ENCODE assay signal across 23 mouse cellular contexts in the genomic region with DNA sequence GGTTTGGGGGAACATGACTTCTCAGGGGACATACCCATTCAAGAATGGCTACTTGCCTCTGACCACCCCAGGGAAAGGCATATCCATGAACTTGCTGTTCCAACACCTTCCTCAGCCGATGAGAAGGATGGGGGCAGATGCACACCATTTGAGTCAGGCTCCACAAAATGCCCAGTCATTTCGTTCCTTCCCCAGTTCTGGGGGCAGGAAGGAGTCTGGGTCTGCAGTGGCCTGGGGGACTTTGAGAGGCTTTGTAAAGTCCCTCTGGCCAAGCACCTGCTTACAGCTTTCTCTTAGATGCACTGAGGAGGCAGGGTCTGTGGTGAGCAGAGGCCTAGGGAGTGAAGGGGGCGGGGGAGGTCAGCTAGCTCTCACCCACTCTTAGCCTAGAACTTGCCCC. TPM values are rescaled to one million over a fixed set of nuclear protein-coding genes. Genes with fewer than 3 reads are reported as not detected.
DNase-seq lines count a peak whose midpoint lies in the region; ATAC-seq and TF ChIP-seq lines count a peak whose summit lies in the region.
"Had no signal": no experiment of that assay in that cellular context is flagged by ENCODE, and none has a peak within 500 bp of the region (broad histone marks: within the 10 kb centered on the region; RNA-seq: fewer than 3 reads in every experiment).

No protein-coding gene starts in this region.

- no peak for TF ChIP-seq CTCF in ES-Bruce4 (IDR thresholded peaks at IDR 0.05; ENCODE audit: low read depth, low read length)

- no peak for DNase-seq in forebrain, embryonic 10.5 days (ENCODE audit: extremely low spot score, low spot score)
- DNase-seq in hindbrain, embryonic 10.5 days (ENCODE audit: low spot score), result no peak
- no peak for DNase-seq in thymus, postnatal 4 days
- DNase-seq: adrenal gland, adult 2 months; adrenal gland, postnatal 10 days; adrenal gland, postnatal 25 days; B cell, adult 2 months; cerebellum, adult 11 months; cerebellum, adult 18-20 months; cerebellum, adult 8-10 months; cerebellum, adult 9-11 months; cerebellum, postnatal 14 days; cerebellum, postnatal 36 days; embryo, embryonic 11 days had no signal

- TF ChIP-seq POLR2A in ES-Bruce4 (IDR thresholded peaks at IDR 0.05; ENCODE audit: insufficient read depth, low read length), result no peak

- H3K9ac ChIP-seq in forebrain, embryonic 13.5 days, result no peak overlapping the region
- no peak overlapping the region for H3K9ac ChIP-seq in hindbrain, embryonic 16.5 days (ENCODE audit: low read depth, low read length)
- H3K9ac ChIP-seq in ES-Bruce4 (ENCODE audit: low read depth, poor library complexity, severe bottlenecking), result no peak overlapping the region
- H3K9ac ChIP-seq: embryonic facial prominence, embryonic 13.5 days; embryonic facial prominence, embryonic 15.5 days had no signal

- peaks cover 31% of the 10 kb centered on the region for H3K4me1 ChIP-seq in forebrain, embryonic 10.5 days
- H3K4me1 ChIP-seq in forebrain, embryonic 13.5 days, result peaks cover 15% of the 10 kb centered on the region
- peaks cover 23% of the 10 kb centered on the region for H3K4me1 ChIP-seq in hindbrain, embryonic 10.5 days (replicated peaks)
- peaks cover 12% of the 10 kb centered on the region for H3K4me1 ChIP-seq in hindbrain, embryonic 16.5 days (ENCODE audit: control insufficient read depth, insufficient read depth, low read depth, low read length)
- peaks cover 10% of the 10 kb centered on the region for H3K4me1 ChIP-seq in ES-Bruce4 (ENCODE audit: control insufficient read depth, insufficient read depth, low read length)

- 0 out of 2 replicates have a peak overlapping the region, but pooled peaks have one; percentile 44 for H3K27ac ChIP-seq in forebrain, embryonic 10.5 days
- no peak overlapping the region for H3K27ac ChIP-seq in forebrain, embryonic 13.5 days
- H3K27ac ChIP-seq in hindbrain, embryonic 10.5 days, result peak overlapping the region; percentile 14; the same call in 1 of the 2 replicates
- no peak overlapping the region for H3K27ac ChIP-seq in hindbrain, embryonic 16.5 days (ENCODE audit: low read depth, low read length)
- peak overlapping the region; percentile 16; the same call in 1 of the 2 replicates for H3K27ac ChIP-seq in ES-Bruce4 (ENCODE audit: insufficient read depth, low read length)
- H3K27ac ChIP-seq: embryonic facial prominence, embryonic 13.5 days; embryonic facial prominence, embryonic 15.5 days had no signal

- 80% methylated on average over 3 of the region's 3 CpGs for WGBS in forebrain, embryonic 10.5 days
- WGBS in forebrain, embryonic 13.5 days, result 86% methylated on average over 3 of the region's 3 CpGs
- WGBS in hindbrain, embryonic 10.5 days, result 78% methylated on average over 3 of the region's 3 CpGs
- WGBS in hindbrain, embryonic 16.5 days, result 84% methylated on average over 3 of the region's 3 CpGs

- H3K4me2 ChIP-seq in forebrain, embryonic 13.5 days, result no peak overlapping the region
- no peak overlapping the region for H3K4me2 ChIP-seq in hindbrain, embryonic 16.5 days (ENCODE audit: low read length)
- H3K4me2 ChIP-seq: embryonic facial prominence, embryonic 13.5 days; embryonic facial prominence, embryonic 15.5 days had no signal

- no peaks in the 10 kb centered on the region for H3K9me3 ChIP-seq in forebrain, embryonic 10.5 days
- no peaks in the 10 kb centered on the region for H3K9me3 ChIP-seq in forebrain, embryonic 13.5 days (replicated peaks)
- H3K9me3 ChIP-seq in hindbrain, embryonic 10.5 days, result no peaks in the 10 kb centered on the region
- H3K9me3 ChIP-seq in hindbrain, embryonic 16.5 days (ENCODE audit: control insufficient read depth, low read length), result no peaks in the 10 kb centered on the region
- no peaks in the 10 kb centered on the region for H3K9me3 ChIP-seq in ES-Bruce4 (replicated peaks; ENCODE audit: control insufficient read depth, insufficient read depth, low read length, poor library complexity, severe bottlenecking)
- H3K9me3 ChIP-seq: embryonic facial prominence, embryonic 13.5 days; embryonic facial prominence, embryonic 15.5 days had no signal

- no peak overlapping the region for H3K4me3 ChIP-seq in forebrain, embryonic 10.5 days
- no peak overlapping the region for H3K4me3 ChIP-seq in forebrain, embryonic 13.5 days
- no peak overlapping the region for H3K4me3 ChIP-seq in hindbrain, embryonic 10.5 days
- H3K4me3 ChIP-seq in hindbrain, embryonic 16.5 days (ENCODE audit: low read length), result no peak overlapping the region
- no peak overlapping the region for H3K4me3 ChIP-seq in ES-Bruce4 (ENCODE audit: low read depth, low read length)
- H3K4me3 ChIP-seq: embryonic facial prominence, embryonic 13.5 days; embryonic facial prominence, embryonic 15.5 days; erythroblast, embryonic 14.5 days had no signal

- TF ChIP-seq EP300 in ES-Bruce4 (IDR thresholded peaks at IDR 0.05; ENCODE audit: insufficient read depth, low read depth, low read length), result no peak

- ATAC-seq in forebrain, embryonic 13.5 days, result no peak
- no peak for ATAC-seq in hindbrain, embryonic 16.5 days
- ATAC-seq: CD4-positive, CD25-positive, alpha-beta regulatory T cell, adult 4 months; forebrain, embryonic 14.5 days; forebrain, embryonic 16.5 days had no signal

- H3K36me3 ChIP-seq in forebrain, embryonic 10.5 days (replicated peaks), result no peaks in the 10 kb centered on the region
- no peaks in the 10 kb centered on the region for H3K36me3 ChIP-seq in forebrain, embryonic 13.5 days (ENCODE audit: poor library complexity, severe bottlenecking)
- no peaks in the 10 kb centered on the region for H3K36me3 ChIP-seq in hindbrain, embryonic 10.5 days
- H3K36me3 ChIP-seq in hindbrain, embryonic 16.5 days (ENCODE audit: control insufficient read depth, insufficient read depth, low read length), result no peaks in the 10 kb centered on the region
- H3K36me3 ChIP-seq in ES-Bruce4 (ENCODE audit: control insufficient read depth, insufficient read depth, low read length, poor library complexity, severe bottlenecking), result no peaks in the 10 kb centered on the region
- H3K36me3 ChIP-seq: embryonic facial prominence, embryonic 13.5 days; embryonic facial prominence, embryonic 15.5 days had no signal

- H3K27me3 ChIP-seq in forebrain, embryonic 10.5 days (ENCODE audit: poor library complexity, severe bottlenecking), result peaks cover 55% of the 10 kb centered on the region
- no peaks in the 10 kb centered on the region for H3K27me3 ChIP-seq in forebrain, embryonic 13.5 days
- peaks cover 26% of the 10 kb centered on the region for H3K27me3 ChIP-seq in hindbrain, embryonic 10.5 days (ENCODE audit: insufficient read depth, poor library complexity, severe bottlenecking)
- no peaks in the 10 kb centered on the region for H3K27me3 ChIP-seq in hindbrain, embryonic 16.5 days (replicated peaks; ENCODE audit: control insufficient read depth, insufficient read depth, low read length)
- H3K27me3 ChIP-seq in ES-Bruce4 (ENCODE audit: control insufficient read depth, insufficient read depth, low read length, poor library complexity, severe bottlenecking), result no peaks in the 10 kb centered on the region
- H3K27me3 ChIP-seq: embryonic facial prominence, embryonic 13.5 days; embryonic facial prominence, embryonic 15.5 days had no signal

RNA-seq across cellular contexts. Expression of a gene that starts 20.8 kb away (rescaled TPM):
- polyA plus RNA-seq in forebrain, embryonic 10.5 days (2016; fragmentation: Nextera tagmentation; extraction: Ambion mirVana), result 11.3 and 12.0 TPM in 2 replicates
- 23.7 and 24.7 TPM in 2 replicates for polyA plus RNA-seq in forebrain, embryonic 13.5 days (2015; fragmentation: Nextera tagmentation; extraction: Ambion mirVana)
- 11.1 and 14.4 TPM in 2 replicates for polyA plus RNA-seq in hindbrain, embryonic 10.5 days (2016; fragmentation: Nextera tagmentation; extraction: Ambion mirVana)
- polyA plus RNA-seq in hindbrain, embryonic 16.5 days (2015; fragmentation: Nextera tagmentation; extraction: Ambion mirVana), result 18.9 and 21.4 TPM in 2 replicates
- 28.6 and 28.7 TPM in 2 replicates for polyA plus RNA-seq in ES-Bruce4 (2011; ENCODE audit: insufficient read depth, insufficient read length, low read depth, missing spikeins)

Comparison
In these comparisons a context has a peak if more than half of its experiments do, and no peak if none do; other contexts are left out.
1. H3K27ac ChIP-seq: peak in forebrain, embryonic 10.5 days (single experiment), hindbrain, embryonic 10.5 days (single experiment) and ES-Bruce4 (single experiment); none in forebrain, embryonic 13.5 days (single experiment) and hindbrain, embryonic 16.5 days (single experiment).